ENCODE assay signal across 7 mouse cellular contexts in genomic region chr16:21640766-21641499, GRCm38 (mm10). TPM values are rescaled to one million over a fixed set of nuclear protein-coding genes. Genes with fewer than 3 reads are reported as not detected.
A peak's percentile ranks its signal among the peaks of the same experiment; 100 is the strongest.
DNase-seq lines count a peak whose midpoint lies in the region; ATAC-seq and TF ChIP-seq lines count a peak whose summit lies in the region.

No protein-coding gene starts in this region.

- peak overlapping the region; percentile 65 for H3K27ac ChIP-seq in layer of hippocampus, adult 2 months
- H3K27ac ChIP-seq in heart, embryonic 15.5 days, result peak overlapping the region; percentile 47
- peak overlapping the region; percentile 73; the same call in 1 of the 2 replicates for H3K27ac ChIP-seq in kidney, embryonic 16.5 days (ENCODE audit: low read length)

- no peak overlapping the region for H3K4me3 ChIP-seq in layer of hippocampus, adult 2 months
- no peak overlapping the region for H3K4me3 ChIP-seq in heart, embryonic 15.5 days
- no peak overlapping the region for H3K4me3 ChIP-seq in kidney, embryonic 16.5 days (ENCODE audit: low read length)

- H3K36me3 ChIP-seq in heart, embryonic 15.5 days, result no peaks in the 10 kb centered on the region
- no peaks in the 10 kb centered on the region for H3K36me3 ChIP-seq in kidney, embryonic 16.5 days (ENCODE audit: insufficient read depth, low read length)

- ATAC-seq in heart, embryonic 15.5 days (replicated peaks; ENCODE audit: insufficient number of reproducible peaks, insufficient read depth, low FRiP score, low read depth), result no peak
- no peak for ATAC-seq in kidney, embryonic 16.5 days (ENCODE audit: low FRiP score, low TSS enrichment)

- H3K27me3 ChIP-seq in heart, embryonic 15.5 days, result no peaks in the 10 kb centered on the region
- H3K27me3 ChIP-seq in kidney, embryonic 16.5 days (ENCODE audit: insufficient read depth, low read length), result no peaks in the 10 kb centered on the region

- no peak for DNase-seq in layer of hippocampus, adult 2 months (ENCODE audit: low spot score in 2 of 2)
- DNase-seq in layer of hippocampus, adult 18-20 months (ENCODE audit: low spot score in 2 of 2), result no peak
- peak; percentile 22 to 55 for DNase-seq in lung, postnatal 4 days
- no peak for DNase-seq in urinary bladder, adult 18-20 months (ENCODE audit: low spot score in 2 of 2)
- DNase-seq in right cerebral cortex, postnatal 10 days (ENCODE audit: low spot score in 2 of 2), result no peak

- peaks cover 53% of the 10 kb centered on the region for H3K4me1 ChIP-seq in heart, embryonic 15.5 days (replicated peaks)
- H3K4me1 ChIP-seq in kidney, embryonic 16.5 days (ENCODE audit: insufficient read depth, low read length), result peaks cover 21% of the 10 kb centered on the region

- no peaks in the 10 kb centered on the region for H3K9me3 ChIP-seq in heart, embryonic 15.5 days (replicated peaks)
- H3K9me3 ChIP-seq in kidney, embryonic 16.5 days (ENCODE audit: low read length), result no peaks in the 10 kb centered on the region

- TF ChIP-seq CTCF in layer of hippocampus, adult 2 months (conservative IDR thresholded peaks at IDR 0.05), result peak; percentile 25; the same call in 1 of the 2 replicates

- WGBS in heart, embryonic 15.5 days, result 72% methylated on average over 7 of the region's 7 CpGs
- WGBS in kidney, embryonic 16.5 days, result 69% methylated on average over 7 of the region's 7 CpGs

- H3K4me2 ChIP-seq in heart, embryonic 15.5 days, result no peak overlapping the region
- no peak overlapping the region for H3K4me2 ChIP-seq in kidney, embryonic 16.5 days (replicated peaks; ENCODE audit: low read depth, low read length)

- no peak overlapping the region for H3K9ac ChIP-seq in heart, embryonic 15.5 days
- H3K9ac ChIP-seq in kidney, embryonic 16.5 days (replicated peaks; ENCODE audit: low read length), result no peak overlapping the region

RNA-seq across cellular contexts. Expression of gene 2510009E07Rik, which starts 53.5 kb away (rescaled TPM):
- total RNA-seq in layer of hippocampus, adult 2 months (2021), result 10 to 100 TPM; 38.4 to 40.3 TPM
- 10 to 100 TPM; 38.0 to 43.8 TPM for total RNA-seq in layer of hippocampus, adult 18-20 months (2021)
- polyA plus RNA-seq in heart, embryonic 15.5 days (2015; fragmentation: Nextera tagmentation; extraction: Ambion mirVana), result 22.0 and 24.5 TPM in 2 replicates
- polyA plus RNA-seq in kidney, embryonic 16.5 days (2015; fragmentation: Nextera tagmentation; extraction: Ambion mirVana), result 15.7 and 16.4 TPM in 2 replicates

Comparison
In these comparisons a context has a peak if more than half of its experiments do, and no peak if none do; other contexts are left out.
1. DNase-seq: peak in lung, postnatal 4 days (2 of 2); none in layer of hippocampus, adult 2 months (0 of 2), layer of hippocampus, adult 18-20 months (0 of 2), urinary bladder, adult 18-20 months (0 of 2) and right cerebral cortex, postnatal 10 days (0 of 2).
2. Peak in every context shown above with its lines, with median percentiles within 50 percentile points of each other: H3K27ac ChIP-seq.